Mouse (Mus musculus) gonadal fat pad, adult 2 months (tissue): Measurements from ENCODE around the gene Nes. TPM values are rescaled to one million over a fixed set of nuclear protein-coding genes. Genes with fewer than 3 reads are reported as not detected.
A peak's percentile ranks its signal among the peaks of the same experiment; 100 is the strongest.

Experiments
- DNase-seq: peaks from one replicate; pipeline ENCODE4 v3.0.0-alpha.2; 2012; ENCODE audit warnings: low read depth
- polyA plus RNA-seq: library from polyadenylated mRNA; depleted of rRNA; stranded (reverse); fragments of >200 nt; gene quantifications from 2 replicates; pipeline ENCODE4 v1.2.3, GENCODE M21; 2012

Gene Nes
- polyA plus RNA-seq, 1 experiment: 6.1 TPM

DNA sequence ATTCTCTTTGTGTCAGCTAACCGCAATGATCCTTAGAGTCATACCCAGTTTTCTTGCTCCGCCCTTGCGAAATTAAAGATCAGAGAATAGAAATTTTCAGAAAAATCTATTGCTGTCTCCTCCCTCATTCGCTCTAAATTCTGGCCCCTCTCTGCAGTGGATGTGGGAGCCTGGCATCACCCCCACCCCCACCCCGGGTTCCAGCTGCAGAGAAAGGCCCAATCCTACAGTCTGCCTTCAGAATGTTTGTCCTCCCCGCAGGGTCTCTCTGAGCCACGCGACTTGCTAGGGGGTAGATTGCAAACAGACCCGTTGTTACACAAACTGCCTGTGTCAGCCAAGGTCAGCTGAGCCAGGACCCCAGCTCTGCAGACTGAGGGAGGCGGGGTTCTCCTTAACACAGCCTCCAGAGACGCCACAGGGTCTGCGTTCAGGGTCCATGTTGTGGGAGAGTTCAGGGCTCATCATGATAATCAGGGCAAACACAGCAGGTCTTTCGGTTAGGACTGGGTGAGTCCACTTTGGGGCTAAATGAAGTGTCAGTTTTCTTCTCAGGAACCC lies 20.8 kb upstream of the Nes start:
- DNase-seq: no peak

GRCm38 (mm10) chr3:87951946-87952345 lies 18.9 kb upstream of the Nes start:
- no peak for DNase-seq

- DNase-seq: no peak
These were observed 18.4 kb upstream of the Nes start for GRCm38 (mm10) chr3:87952440-87952839.

GRCm38 (mm10) chr3:87958056-87958455 lies 12.8 kb upstream of the Nes start:
- no peak for DNase-seq

GRCm38 (mm10) chr3:87958476-87958875 lies 12.4 kb upstream of the Nes start:
- peak; percentile 84 for DNase-seq

- no peak for DNase-seq
These were observed 11.9 kb upstream of the Nes start for GRCm38 (mm10) chr3:87958967-87959366.

DNA sequence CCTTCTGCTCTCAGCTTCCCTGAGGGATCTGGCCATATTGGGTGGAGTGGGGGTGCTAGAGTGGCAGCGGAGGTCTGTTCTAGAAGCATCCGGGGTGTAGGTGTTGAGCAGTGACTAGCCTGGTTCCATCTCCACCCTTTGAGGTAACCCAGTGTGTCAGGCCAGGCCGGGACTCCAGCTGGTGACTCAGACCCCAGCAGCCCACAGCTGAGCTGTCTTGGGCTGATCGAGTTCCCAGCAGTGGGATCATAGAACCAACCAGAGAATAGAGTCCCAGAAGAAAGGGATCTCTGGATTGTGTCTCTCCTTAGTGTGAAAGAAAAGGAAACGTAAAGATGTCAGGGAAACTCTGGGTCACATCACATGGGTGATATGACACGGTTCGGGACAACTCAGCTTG lies 11.5 kb upstream of the Nes start:
- DNase-seq: no peak

DNA sequence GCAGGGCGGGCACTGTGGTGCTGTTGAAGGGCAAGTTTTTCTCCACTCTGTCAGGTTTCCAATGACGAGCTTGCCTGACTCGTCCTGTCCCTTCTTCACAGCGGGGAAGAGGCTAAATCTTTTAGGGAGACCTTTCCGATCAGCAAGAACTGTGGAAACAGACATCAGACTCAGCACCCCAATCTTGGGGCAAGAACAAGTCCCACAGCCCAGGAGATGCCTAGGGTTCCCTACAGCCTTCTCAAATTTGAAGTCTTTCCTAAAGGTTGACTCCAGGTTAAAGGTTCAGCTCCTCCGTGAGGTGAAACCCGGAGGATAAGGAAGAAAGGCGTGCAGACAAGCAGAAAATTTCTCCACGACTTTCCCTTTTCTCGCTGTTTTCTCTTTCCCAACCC lies 10.7 kb upstream of the Nes start:
- DNase-seq: no peak

- DNase-seq: no peak
These were observed 10.2 kb upstream of the Nes start for GRCm38 (mm10) chr3:87960586-87961191.

DNA sequence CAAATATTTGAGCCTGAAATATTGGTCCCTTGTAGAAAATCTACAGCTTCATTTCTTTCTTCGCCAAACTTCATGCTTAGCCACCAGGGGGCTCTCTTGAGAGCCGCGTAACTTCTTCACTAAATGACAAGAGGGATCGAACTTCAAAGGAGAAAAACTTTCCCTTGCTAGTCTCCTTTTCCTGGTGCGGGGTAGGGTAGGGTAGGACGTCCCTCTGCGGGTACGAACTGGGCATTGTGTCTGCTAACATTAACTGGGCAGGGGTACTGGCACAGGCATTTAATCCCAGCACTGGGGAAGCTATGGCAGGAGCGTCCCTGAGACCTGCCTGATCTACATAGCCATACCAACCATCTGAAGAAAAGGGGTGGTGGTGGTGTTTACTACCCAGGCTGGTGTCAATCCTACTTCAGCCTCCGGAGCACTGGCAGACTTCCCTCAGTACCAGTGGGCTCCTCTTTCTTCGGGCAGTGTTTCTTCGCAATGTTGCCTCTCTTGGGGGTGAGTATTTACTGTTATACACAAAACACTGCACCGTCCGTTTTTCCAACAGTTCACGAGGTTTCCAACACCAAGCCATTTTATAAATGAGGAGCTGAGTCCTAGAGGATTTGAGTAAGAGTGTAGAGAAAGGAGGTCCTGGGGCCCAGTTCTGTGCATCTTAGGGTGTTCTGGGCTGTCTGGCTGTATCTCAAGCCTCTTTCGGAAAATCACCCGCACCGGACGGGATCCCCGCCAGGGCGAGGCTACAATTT lies 517 bp upstream of the Nes start:
- no peak for DNase-seq

DNA sequence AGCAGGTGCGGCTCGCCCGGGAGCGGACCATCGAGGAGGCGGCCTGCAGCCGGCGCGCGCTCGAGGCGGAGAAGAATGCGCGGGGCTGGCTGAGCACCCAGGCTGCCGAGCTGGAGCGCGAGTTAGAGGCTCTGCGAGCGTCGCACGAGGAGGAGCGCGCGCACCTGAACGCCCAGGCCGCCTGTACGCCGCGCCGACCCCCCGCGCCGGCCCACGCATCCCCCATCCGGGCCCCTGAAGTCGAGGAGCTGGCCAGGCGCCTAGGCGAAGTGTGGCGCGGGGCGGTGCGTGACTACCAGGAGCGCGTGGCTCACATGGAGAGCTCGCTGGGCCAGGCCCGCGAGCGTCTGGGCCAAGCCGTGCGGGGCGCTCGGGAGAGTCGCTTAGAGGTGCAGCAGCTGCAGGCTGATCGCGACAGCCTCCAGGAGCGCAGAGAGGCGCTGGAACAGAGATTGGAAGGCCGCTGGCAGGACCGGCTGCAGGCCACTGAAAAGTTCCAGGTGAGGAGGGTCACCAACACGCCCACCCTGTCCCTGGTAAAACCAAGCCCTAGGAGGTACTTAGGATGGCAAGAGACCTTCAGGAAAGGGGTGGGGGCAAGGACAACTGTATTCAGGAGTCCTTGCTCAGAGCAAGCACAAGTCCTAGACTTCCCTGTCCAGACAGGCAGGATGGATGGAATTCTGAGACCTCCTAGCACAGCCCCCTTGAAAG lies 768 bp downstream of the Nes start:
- no peak for DNase-seq

GRCm38 (mm10) chr3:87972203-87972664 lies 1.4 kb downstream of the Nes start:
- no peak for DNase-seq

- no peak for DNase-seq
These were observed 1.9 kb downstream of the Nes start for GRCm38 (mm10) chr3:87972776-87973175.

DNA sequence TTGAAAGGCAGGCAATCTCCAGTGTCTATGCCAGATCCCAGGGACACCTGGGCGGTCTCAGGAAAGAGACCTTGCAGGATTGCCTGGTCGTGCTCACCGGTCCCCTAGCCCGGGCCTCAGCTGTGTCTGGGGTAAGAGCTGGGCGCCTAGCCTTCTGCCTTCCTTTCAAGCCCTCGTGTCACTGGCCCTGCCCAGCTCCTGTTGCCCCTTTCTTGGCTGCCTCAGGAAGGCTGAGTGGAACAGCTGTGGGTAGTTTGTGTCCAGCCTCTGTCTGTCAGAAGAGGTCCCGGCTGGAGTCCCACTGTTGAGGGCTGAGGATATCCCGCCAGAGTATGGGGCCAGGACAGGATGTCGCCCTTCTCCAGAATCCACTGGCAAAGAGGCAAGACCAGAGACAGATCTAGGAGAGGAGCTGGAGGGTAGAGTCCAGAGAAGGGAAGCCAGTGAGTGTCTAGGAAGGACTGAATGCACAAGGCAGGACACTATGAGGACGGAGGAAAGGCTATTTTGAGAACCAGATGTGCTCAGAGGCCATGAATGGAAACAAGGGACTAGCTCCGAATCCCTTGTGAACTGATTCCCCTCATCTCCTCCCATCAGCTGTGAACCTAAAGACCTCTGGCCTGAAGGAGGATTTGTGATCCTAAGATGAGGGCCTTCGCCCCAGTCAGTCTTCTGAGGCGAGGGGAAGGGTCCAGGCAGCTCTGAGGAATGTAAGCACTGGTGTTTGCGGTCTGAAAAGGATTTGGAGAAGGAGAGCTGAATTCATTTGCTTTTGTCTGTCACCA lies 2.9 kb downstream of the Nes start:
- no peak for DNase-seq

DNA sequence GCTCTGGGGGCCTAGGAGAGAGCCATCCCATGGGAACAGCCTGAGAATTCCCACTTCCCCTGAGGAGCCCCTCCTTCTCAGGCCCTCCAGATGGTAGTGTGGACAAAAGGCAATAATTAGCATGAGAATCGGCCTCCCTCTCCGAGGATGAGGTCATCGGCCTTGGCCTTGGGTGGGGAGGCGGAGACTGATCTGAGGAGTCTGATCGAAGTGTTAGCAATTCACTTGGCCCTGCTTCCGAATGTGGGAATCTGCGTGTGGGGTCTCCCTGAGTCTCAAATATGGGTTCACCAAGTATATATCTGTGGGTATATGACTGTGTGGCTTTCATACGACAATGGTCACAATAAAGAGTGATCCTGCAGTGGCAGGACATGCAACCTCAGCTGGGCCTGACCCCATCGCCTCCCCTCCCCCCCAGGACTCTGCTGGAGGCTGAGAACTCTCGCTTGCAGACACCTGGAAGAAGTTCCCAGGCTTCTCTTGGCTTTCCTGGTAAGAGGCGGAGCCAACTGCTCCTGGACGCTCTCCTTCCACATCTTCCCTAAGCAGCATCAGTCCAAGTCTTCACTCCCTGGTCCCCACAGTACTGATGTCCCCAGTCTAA lies 3.6 kb downstream of the Nes start:
- DNase-seq: no peak

DNA sequence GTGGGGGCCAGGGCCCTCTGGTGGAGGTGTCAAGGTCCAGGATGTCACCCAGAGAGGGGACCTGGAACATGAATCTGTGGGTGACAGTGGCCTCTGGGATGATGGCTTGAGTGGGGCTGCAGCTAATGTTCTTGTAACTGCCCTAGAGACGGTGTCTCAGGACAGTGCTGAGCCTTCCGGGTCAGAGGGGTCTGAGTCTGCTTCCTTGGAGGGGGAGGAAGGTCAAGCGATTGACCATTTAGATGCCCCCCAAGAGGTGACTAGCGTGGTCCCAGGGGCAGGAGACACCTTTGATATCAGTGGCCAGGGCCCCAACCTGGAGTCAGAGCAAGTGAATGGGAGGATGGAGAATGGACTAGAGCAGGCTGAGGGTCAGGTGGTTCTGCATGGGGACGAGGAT lies 8.6 kb downstream of the Nes start:
- DNase-seq: no peak

GRCm38 (mm10) chr3:87980085-87980484 lies 9.2 kb downstream of the Nes start:
- no peak for DNase-seq

DNA sequence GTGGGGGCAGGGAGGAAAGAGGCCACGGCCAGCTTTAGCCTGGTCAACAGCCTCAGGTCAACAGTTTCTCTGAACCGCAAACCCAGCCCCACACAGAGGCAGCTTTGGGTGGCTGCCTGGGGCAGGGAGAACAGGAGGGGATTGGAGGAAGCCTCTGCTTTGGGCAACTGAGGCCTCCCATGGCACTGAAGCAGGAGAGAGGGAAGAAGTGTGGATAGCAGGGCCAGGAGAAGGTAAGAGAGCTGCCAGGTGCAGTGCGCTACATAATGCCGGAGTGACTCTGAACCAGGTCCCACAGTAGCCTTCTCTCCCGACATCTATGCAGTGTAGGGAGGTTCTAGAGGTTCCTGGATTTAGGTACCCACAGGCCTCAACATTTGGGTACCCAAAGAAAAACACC lies 9.8 kb downstream of the Nes start:
- no peak for DNase-seq

- no peak for DNase-seq
These were observed 10.4 kb downstream of the Nes start for GRCm38 (mm10) chr3:87981214-87981760.

DNA sequence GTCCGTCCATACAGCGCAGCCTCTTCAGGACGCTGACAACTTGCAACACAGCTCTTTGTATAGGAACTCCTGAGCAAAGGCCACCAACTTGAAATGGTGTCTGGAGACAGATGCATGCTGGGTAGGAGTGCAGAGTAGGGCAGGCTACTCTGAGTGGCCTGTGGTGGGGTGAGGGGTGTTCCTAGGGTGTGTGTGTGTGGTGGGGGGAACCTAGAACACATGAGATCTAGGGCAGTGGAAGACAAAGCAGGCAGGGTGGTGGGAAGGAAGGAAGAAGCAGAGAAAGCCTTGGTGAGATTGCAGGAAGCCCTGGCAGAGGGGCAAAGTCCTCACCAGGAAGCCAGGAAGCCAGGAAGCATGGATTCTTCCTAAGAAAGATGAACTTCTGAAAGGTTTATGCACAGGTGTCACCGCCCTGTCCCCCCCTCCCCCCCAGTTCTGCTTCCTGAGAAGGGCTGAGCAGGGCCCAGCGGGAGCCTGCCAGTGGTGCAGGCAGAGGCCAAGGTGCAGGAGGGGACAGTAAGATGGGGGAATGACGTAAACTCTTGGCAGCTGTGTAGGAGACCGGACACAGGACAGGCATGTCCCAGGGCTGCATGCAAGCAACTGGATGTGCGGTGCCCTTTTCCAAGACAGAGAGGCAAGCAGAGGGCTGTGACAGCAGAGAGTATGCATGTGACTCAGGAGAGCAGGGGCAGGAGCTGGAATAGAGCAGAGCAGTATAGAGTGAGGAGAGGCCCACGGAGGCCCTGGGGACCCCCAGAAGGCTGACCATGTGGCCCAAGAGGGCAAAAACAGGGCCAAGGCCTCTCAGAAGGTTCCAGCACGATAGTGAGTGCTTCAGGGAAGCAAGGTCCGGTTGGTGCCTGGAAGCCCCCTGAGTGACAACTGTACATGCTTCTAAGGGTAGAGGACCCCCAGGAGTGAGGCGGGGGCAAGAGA lies 11.3 kb downstream of the Nes start:
- no peak for DNase-seq
